Mouse (Mus musculus): ENCODE measurements around the gene Slit2. TPM values are rescaled to one million over a fixed set of nuclear protein-coding genes. Genes with fewer than 3 reads are reported as not detected.

Slit2 gene
- polyA plus RNA-seq, 1 experiment from 2014 or later: 48.7 TPM

GRCm38 (mm10) chr5:48113400-48113799 is 130.5 kb downstream of the Slit2 start:
- H3K9me3 ChIP-seq (ENCODE audit: control insufficient read depth, low read depth, low read length): no peaks in the 10 kb centered on the region
- H3K4me2 ChIP-seq (replicated peaks; ENCODE audit: low read depth, low read length): no peak overlapping the region
- no peak overlapping the region for H3K4me3 ChIP-seq (ENCODE audit: low read depth, low read length)
- WGBS: 34% methylated on average over 1 of the region's 1 CpGs
- H3K36me3 ChIP-seq (ENCODE audit: control insufficient read depth, insufficient read depth, low read length): no peaks in the 10 kb centered on the region
- H3K4me1 ChIP-seq (ENCODE audit: control insufficient read depth, insufficient read depth, low read length): no peaks in the 10 kb centered on the region
- H3K9ac ChIP-seq (replicated peaks; ENCODE audit: low read depth, low read length): no peak overlapping the region
- no peak for ATAC-seq (ENCODE audit: insufficient number of reproducible peaks, insufficient read depth, low FRiP score, low read depth)
- H3K27ac ChIP-seq (ENCODE audit: low read length): no peak overlapping the region
- H3K27me3 ChIP-seq (ENCODE audit: control insufficient read depth, insufficient read depth, low read length): no peaks in the 10 kb centered on the region

- ATAC-seq (ENCODE audit: insufficient number of reproducible peaks, insufficient read depth, low FRiP score, low read depth): no peak
- Histone ChIP-seq H3K9ac (replicated peaks; ENCODE audit: low read depth, low read length) (no peak overlapping the region), H3K4me3 (ENCODE audit: low read depth, low read length) (no peak overlapping the region), H3K36me3 (ENCODE audit: control insufficient read depth, insufficient read depth, low read length) (no peaks in the 10 kb centered on the region), H3K4me1 (ENCODE audit: control insufficient read depth, insufficient read depth, low read length) (no peaks in the 10 kb centered on the region), H3K27ac (ENCODE audit: low read length) (no peak overlapping the region), H3K4me2 (replicated peaks; ENCODE audit: low read depth, low read length) (no peak overlapping the region), H3K9me3 (ENCODE audit: control insufficient read depth, low read depth, low read length) (no peaks in the 10 kb centered on the region), H3K27me3 (ENCODE audit: control insufficient read depth, insufficient read depth, low read length) (no peaks in the 10 kb centered on the region)
- WGBS: 48% methylated on average over 4 of the region's 4 CpGs
Measured at GRCm38 (mm10) chr5:48114969-48115537, 132.1 kb downstream of the Slit2 start.

GRCm38 (mm10) chr5:48122651-48123050 is 139.7 kb downstream of the Slit2 start:
- 80% methylated on average over 5 of the region's 5 CpGs for WGBS
- no peak overlapping the region for H3K27ac ChIP-seq (ENCODE audit: low read length)

GRCm38 (mm10) chr5:48125770-48126423 is 143.0 kb downstream of the Slit2 start:
- H3K27me3 ChIP-seq (ENCODE audit: control insufficient read depth, insufficient read depth, low read length): no peaks in the 10 kb centered on the region
- H3K9me3 ChIP-seq (ENCODE audit: control insufficient read depth, low read depth, low read length): no peaks in the 10 kb centered on the region
- H3K4me1 ChIP-seq (ENCODE audit: control insufficient read depth, insufficient read depth, low read length): no peaks in the 10 kb centered on the region
- no peaks in the 10 kb centered on the region for H3K36me3 ChIP-seq (ENCODE audit: control insufficient read depth, insufficient read depth, low read length)
- WGBS: 65% methylated on average over 3 of the region's 3 CpGs
- no peak overlapping the region for H3K9ac ChIP-seq (replicated peaks; ENCODE audit: low read depth, low read length)
- H3K4me2 ChIP-seq (replicated peaks; ENCODE audit: low read depth, low read length): no peak overlapping the region
- ATAC-seq (ENCODE audit: insufficient number of reproducible peaks, insufficient read depth, low FRiP score, low read depth): 0 out of 2 replicates have a peak, but pooled peaks have one; percentile 10
- H3K27ac ChIP-seq (ENCODE audit: low read length): no peak overlapping the region
- no peak overlapping the region for H3K4me3 ChIP-seq (ENCODE audit: low read depth, low read length)

More at GRCm38 (mm10) chr5:48122651-48123050, 139.7 kb downstream of the Slit2 start:
- Histone ChIP-seq H3K4me3 (ENCODE audit: low read depth, low read length) (no peak overlapping the region), H3K9ac (replicated peaks; ENCODE audit: low read depth, low read length) (no peak overlapping the region), H3K36me3 (ENCODE audit: control insufficient read depth, insufficient read depth, low read length) (no peaks in the 10 kb centered on the region), H3K4me1 (ENCODE audit: control insufficient read depth, insufficient read depth, low read length) (no peaks in the 10 kb centered on the region), H3K4me2 (replicated peaks; ENCODE audit: low read depth, low read length) (no peak overlapping the region), H3K9me3 (ENCODE audit: control insufficient read depth, low read depth, low read length) (no peaks in the 10 kb centered on the region), H3K27me3 (ENCODE audit: control insufficient read depth, insufficient read depth, low read length) (no peaks in the 10 kb centered on the region)
- no peak for ATAC-seq (ENCODE audit: insufficient number of reproducible peaks, insufficient read depth, low FRiP score, low read depth)

DNA sequence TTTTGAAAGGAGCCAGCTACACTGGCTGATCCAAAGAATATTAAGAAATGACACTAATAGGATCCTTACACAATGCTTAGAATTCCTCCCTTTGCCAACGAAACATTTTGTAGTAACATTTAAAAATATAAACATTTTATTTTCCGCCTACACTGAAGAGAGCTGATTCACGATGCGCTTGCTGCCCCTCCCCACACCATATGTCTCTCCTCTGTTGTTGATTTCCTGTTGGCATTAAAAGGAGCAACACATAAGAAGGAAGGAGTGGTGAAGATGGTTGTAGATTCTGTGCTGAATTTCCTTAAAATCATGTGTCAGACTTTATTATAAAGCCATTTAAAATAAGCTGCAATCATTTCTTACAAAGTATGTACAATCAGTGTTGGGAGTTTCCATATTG is 147.0 kb downstream of the Slit2 start:
- H3K36me3 ChIP-seq (ENCODE audit: control insufficient read depth, insufficient read depth, low read length): no peaks in the 10 kb centered on the region
- no peaks in the 10 kb centered on the region for H3K27me3 ChIP-seq (ENCODE audit: control insufficient read depth, insufficient read depth, low read length)
- no peaks in the 10 kb centered on the region for H3K9me3 ChIP-seq (ENCODE audit: control insufficient read depth, low read depth, low read length)
- H3K4me1 ChIP-seq (ENCODE audit: control insufficient read depth, insufficient read depth, low read length): no peaks in the 10 kb centered on the region
- no peak overlapping the region for H3K27ac ChIP-seq (ENCODE audit: low read length)
- no peak for ATAC-seq (ENCODE audit: insufficient number of reproducible peaks, insufficient read depth, low FRiP score, low read depth)
- H3K4me3 ChIP-seq (ENCODE audit: low read depth, low read length): no peak overlapping the region
- no peak overlapping the region for H3K9ac ChIP-seq (replicated peaks; ENCODE audit: low read depth, low read length)
- 90% methylated on average over 4 of the region's 4 CpGs for WGBS
- H3K4me2 ChIP-seq (replicated peaks; ENCODE audit: low read depth, low read length): no peak overlapping the region

GRCm38 (mm10) chr5:48136571-48136970 is 153.6 kb downstream of the Slit2 start:
- WGBS: 26% methylated on average over 3 of the region's 3 CpGs
- ATAC-seq (ENCODE audit: insufficient number of reproducible peaks, insufficient read depth, low FRiP score, low read depth): no peak
- H3K4me3 ChIP-seq (ENCODE audit: low read depth, low read length): no peak overlapping the region

GRCm38 (mm10) chr5:48138849-48139487 is 156.0 kb downstream of the Slit2 start:
- H3K4me1 ChIP-seq (ENCODE audit: control insufficient read depth, insufficient read depth, low read length): no peaks in the 10 kb centered on the region
- ATAC-seq (ENCODE audit: insufficient number of reproducible peaks, insufficient read depth, low FRiP score, low read depth): no peak
- H3K4me2 ChIP-seq (replicated peaks; ENCODE audit: low read depth, low read length): no peak overlapping the region
- no peaks in the 10 kb centered on the region for H3K9me3 ChIP-seq (ENCODE audit: control insufficient read depth, low read depth, low read length)
- no peak overlapping the region for H3K27ac ChIP-seq (ENCODE audit: low read length)
- no peaks in the 10 kb centered on the region for H3K36me3 ChIP-seq (ENCODE audit: control insufficient read depth, insufficient read depth, low read length)
- H3K9ac ChIP-seq (replicated peaks; ENCODE audit: low read depth, low read length): no peak overlapping the region
- no peaks in the 10 kb centered on the region for H3K27me3 ChIP-seq (ENCODE audit: control insufficient read depth, insufficient read depth, low read length)
- WGBS: 33% methylated on average over 8 of the region's 8 CpGs
- no peak overlapping the region for H3K4me3 ChIP-seq (ENCODE audit: low read depth, low read length)

More at GRCm38 (mm10) chr5:48136571-48136970, 153.6 kb downstream of the Slit2 start:
- H3K4me1 ChIP-seq (ENCODE audit: control insufficient read depth, insufficient read depth, low read length): no peaks in the 10 kb centered on the region
- H3K9me3 ChIP-seq (ENCODE audit: control insufficient read depth, low read depth, low read length): no peaks in the 10 kb centered on the region
- no peaks in the 10 kb centered on the region for H3K36me3 ChIP-seq (ENCODE audit: control insufficient read depth, insufficient read depth, low read length)
- H3K9ac ChIP-seq (replicated peaks; ENCODE audit: low read depth, low read length): no peak overlapping the region
- H3K27ac ChIP-seq (ENCODE audit: low read length): no peak overlapping the region
- no peaks in the 10 kb centered on the region for H3K27me3 ChIP-seq (ENCODE audit: control insufficient read depth, insufficient read depth, low read length)
- H3K4me2 ChIP-seq (replicated peaks; ENCODE audit: low read depth, low read length): no peak overlapping the region

DNA sequence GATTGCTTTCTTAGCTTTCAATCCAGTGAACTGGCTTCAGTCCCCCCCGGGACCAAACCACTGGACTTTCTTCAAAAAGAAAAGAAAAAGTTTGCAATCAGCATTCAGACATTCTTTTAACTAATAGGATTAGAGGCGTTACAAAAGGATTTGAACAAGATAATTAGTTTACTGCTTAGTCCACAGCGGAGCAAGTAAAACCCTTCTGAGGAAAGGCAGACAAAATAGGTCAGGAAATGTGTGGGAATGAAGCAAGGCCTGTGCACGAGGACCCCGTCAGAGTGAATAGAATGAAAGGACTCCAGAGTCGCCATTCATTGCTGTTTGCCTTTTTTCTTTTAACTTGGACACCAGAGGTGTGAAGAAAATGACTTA is 156.5 kb downstream of the Slit2 start:
- no peak for ATAC-seq (ENCODE audit: insufficient number of reproducible peaks, insufficient read depth, low FRiP score, low read depth)
- 61% methylated on average over 6 of the region's 6 CpGs for WGBS

More for the DNA sequence above, 156.5 kb downstream of the Slit2 start:
- H3K4me1 ChIP-seq (ENCODE audit: control insufficient read depth, insufficient read depth, low read length): no peaks in the 10 kb centered on the region
- H3K36me3 ChIP-seq (ENCODE audit: control insufficient read depth, insufficient read depth, low read length): no peaks in the 10 kb centered on the region
- no peak overlapping the region for H3K4me2 ChIP-seq (replicated peaks; ENCODE audit: low read depth, low read length)
- H3K4me3 ChIP-seq (ENCODE audit: low read depth, low read length): no peak overlapping the region
- no peaks in the 10 kb centered on the region for H3K27me3 ChIP-seq (ENCODE audit: control insufficient read depth, insufficient read depth, low read length)
- H3K27ac ChIP-seq (ENCODE audit: low read length): no peak overlapping the region
- H3K9ac ChIP-seq (replicated peaks; ENCODE audit: low read depth, low read length): no peak overlapping the region
- no peaks in the 10 kb centered on the region for H3K9me3 ChIP-seq (ENCODE audit: control insufficient read depth, low read depth, low read length)
